Mouse (Mus musculus): Measurements from ENCODE around the gene Tsacc. TPM values are rescaled to one million over a fixed set of nuclear protein-coding genes. Genes with fewer than 3 reads are reported as not detected.
A peak's percentile ranks its signal among the peaks of the same experiment; 100 is the strongest.
"Not testable (repeated sequence)": the region's sequence is repeated elsewhere in the genome, so short reads cannot be mapped to it uniquely, and the experiment has no call there.

The Tsacc gene
- polyA plus RNA-seq, 1 experiment from 2014 or later, result 9.1 TPM

DNA sequence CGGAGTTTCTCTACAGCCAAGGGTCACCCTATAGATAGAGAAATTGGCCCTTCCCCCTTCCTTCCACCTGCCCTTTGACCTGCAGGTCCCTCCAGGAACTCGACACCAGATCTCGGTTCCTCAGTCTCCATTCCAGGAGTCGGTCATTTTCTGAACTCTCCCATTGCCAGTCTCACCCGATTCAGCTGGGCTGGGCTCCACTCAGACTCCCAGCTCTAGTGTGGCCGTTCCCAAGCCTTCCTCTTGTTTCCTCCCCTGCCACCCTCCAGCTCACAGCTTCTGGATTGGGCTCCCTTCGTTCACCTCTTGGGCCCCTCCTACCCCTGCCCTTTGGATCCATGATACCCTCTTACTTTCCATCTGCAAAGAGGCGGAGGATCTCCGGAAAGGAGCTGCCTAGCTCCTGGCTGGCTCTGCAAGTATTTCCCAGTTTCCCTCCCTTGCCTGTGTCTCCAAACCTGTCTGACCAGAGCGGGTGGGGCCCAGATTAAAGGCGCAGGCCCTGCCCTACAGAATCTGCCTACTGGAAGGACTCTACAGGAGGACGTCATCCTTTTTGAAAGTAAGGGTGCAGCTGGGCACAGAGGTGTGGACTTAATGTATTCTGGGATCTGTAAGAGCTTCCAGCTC lies 37.3 kb upstream of the Tsacc start:
- Histone ChIP-seq H3K4me1 (ENCODE audit: control insufficient read depth, insufficient read depth, low read length) (peaks cover 10% of the 10 kb centered on the region; the same call in 1 of the 2 replicates), H3K4me3 (ENCODE audit: low read depth, low read length) (no peak overlapping the region), H3K9ac (ENCODE audit: low read length) (no peak overlapping the region), H3K9me3 (ENCODE audit: control insufficient read depth, low read length) (no peaks in the 10 kb centered on the region), H3K27ac (ENCODE audit: low read depth, low read length) (no peak overlapping the region), H3K4me2 (ENCODE audit: low read depth) (no peak overlapping the region), H3K27me3 (ENCODE audit: control insufficient read depth, insufficient read depth, low read length) (no peaks in the 10 kb centered on the region), H3K36me3 (ENCODE audit: control insufficient read depth, insufficient read depth, low read length) (no peaks in the 10 kb centered on the region; the same call in 1 of the 2 replicates)
- no peak for ATAC-seq (ENCODE audit: insufficient read depth, low FRiP score, low TSS enrichment)
- 53% methylated on average over 12 of the region's 12 CpGs for WGBS
- DNase-seq (ENCODE audit: low spot score), result peak; percentile 8

DNA sequence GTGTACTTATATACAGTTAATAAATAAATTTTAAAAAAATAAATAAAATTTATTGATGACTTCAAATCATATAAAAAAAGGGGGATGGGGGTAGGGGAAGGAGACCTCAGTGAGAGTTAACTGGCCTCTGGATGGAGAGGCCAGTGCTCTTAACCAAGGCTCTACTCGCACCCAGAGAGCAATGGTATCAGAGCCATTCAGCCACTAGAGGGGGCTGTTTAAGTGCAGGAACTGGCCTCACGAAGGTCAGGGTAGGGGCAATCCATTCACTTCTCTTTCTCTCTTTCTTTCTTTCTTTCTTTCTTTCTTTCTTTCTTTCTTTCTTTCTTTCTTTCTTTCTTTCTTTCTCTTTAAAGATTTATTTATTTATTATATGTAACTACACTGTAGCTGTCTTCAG lies 34.5 kb upstream of the Tsacc start:
- no peaks in the 10 kb centered on the region for H3K9me3 ChIP-seq (ENCODE audit: control insufficient read depth, low read length)
- H3K9ac ChIP-seq (ENCODE audit: low read length), result no peak overlapping the region
- H3K4me1 ChIP-seq (ENCODE audit: control insufficient read depth, insufficient read depth, low read length), result peaks cover 7% of the 10 kb centered on the region; the same call in 1 of the 2 replicates
- ATAC-seq (ENCODE audit: insufficient read depth, low FRiP score, low TSS enrichment) (no peak), DNase-seq (ENCODE audit: low spot score) (no peak)
- no peak overlapping the region for H3K4me2 ChIP-seq (ENCODE audit: low read depth)
- H3K27ac ChIP-seq (ENCODE audit: low read depth, low read length), result no peak overlapping the region
- 25% methylated on average over 2 of the region's 2 CpGs for whole genome bisulfite sequencing
- no peak overlapping the region for H3K4me3 ChIP-seq (ENCODE audit: low read depth, low read length)
- no peaks in the 10 kb centered on the region; the same call in 1 of the 2 replicates for H3K36me3 ChIP-seq (ENCODE audit: control insufficient read depth, insufficient read depth, low read length)
- H3K27me3 ChIP-seq (ENCODE audit: control insufficient read depth, insufficient read depth, low read length), result no peaks in the 10 kb centered on the region

DNA sequence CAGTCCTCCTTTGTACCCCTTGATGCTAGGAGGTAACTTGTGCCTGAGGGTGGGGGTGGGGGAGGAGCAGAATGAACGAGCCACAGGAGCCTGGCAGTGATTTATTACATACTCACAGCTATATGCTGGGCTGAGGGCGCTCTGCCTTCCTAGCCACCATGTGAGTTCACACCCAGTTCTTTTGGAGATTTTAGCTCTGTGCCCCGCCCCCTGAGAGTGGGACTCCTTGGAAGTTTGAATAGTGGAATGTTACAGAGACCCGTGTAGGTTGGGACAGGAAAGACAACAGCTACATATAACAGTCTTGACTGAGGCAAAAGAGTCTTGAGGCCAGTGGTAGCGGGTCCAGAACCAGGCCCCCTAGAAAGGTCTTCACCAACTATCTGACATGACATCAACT lies 32.2 kb upstream of the Tsacc start:
- H3K4me1 ChIP-seq (ENCODE audit: control insufficient read depth, insufficient read depth, low read length), result peaks cover 7% of the 10 kb centered on the region; the same call in 1 of the 2 replicates
- no peak overlapping the region for H3K4me3 ChIP-seq (ENCODE audit: low read depth, low read length)
- ATAC-seq (ENCODE audit: insufficient read depth, low FRiP score, low TSS enrichment), result no peak
- no peak for DNase-seq (ENCODE audit: low spot score)
- 60% methylated on average over 5 of the region's 5 CpGs for WGBS
- H3K9ac ChIP-seq (ENCODE audit: low read length), result no peak overlapping the region
- H3K36me3 ChIP-seq (ENCODE audit: control insufficient read depth, insufficient read depth, low read length), result no peaks in the 10 kb centered on the region; the same call in 1 of the 2 replicates
- H3K27me3 ChIP-seq (ENCODE audit: control insufficient read depth, insufficient read depth, low read length), result no peaks in the 10 kb centered on the region
- H3K27ac ChIP-seq (ENCODE audit: low read depth, low read length), result no peak overlapping the region
- H3K4me2 ChIP-seq (ENCODE audit: low read depth), result no peak overlapping the region
- H3K9me3 ChIP-seq (ENCODE audit: control insufficient read depth, low read length), result no peaks in the 10 kb centered on the region

DNA sequence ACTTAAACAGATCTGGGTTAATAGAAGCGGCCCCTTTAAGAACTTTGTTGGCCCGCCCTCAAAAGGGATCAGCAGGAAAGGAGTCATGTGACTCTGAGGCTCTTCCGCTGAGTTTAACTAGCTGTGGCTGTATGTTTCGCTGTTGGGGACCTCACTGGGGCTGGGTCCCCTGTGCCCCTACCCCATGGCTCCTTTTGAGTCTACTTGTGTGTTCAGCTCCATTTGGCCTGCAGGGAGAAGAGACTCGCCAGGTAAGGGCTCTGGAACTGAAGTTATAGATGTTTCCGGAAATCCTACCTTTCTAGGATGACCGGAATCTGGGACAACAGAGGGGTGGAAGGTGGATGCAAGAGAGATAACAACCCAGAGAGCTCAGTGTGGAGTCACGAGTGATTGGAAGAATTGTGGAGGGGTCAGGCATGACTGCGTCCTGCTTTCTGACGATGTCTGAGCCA lies 28.2 kb upstream of the Tsacc start, which contains the start of gene Glmp:
Gene Glmp, plus strand, starts transcription at position 73 of the 455 bp plus-strand sequence.
- no peak within 1 kb of the TSS for H3K27ac ChIP-seq (ENCODE audit: low read depth, low read length)

DNA sequence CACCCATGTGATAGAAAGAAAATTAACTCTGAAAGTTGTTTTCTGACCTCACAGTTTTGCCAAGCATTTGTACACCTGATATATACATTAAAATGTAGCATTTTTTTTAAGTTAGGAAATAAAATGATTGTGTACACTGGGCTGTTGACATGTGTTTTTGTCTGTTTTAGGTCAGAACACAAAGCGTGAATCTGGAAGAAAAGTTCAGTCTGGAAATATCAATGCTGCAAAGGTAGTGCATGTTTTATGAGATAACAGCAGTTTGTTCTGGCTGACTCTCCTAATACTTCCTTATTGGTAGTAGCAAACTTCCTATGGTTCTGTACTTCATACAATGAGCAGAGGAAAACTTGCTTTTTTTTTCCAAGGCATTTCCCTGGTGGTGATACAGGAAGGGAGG lies 2.4 kb upstream of the Tsacc start:
- WGBS, result 91% methylated on average over 1 of the region's 1 CpGs
- no peak for DNase-seq (ENCODE audit: low spot score)
- H3K4me1 ChIP-seq (ENCODE audit: control insufficient read depth, insufficient read depth, low read length), result peaks cover 10% of the 10 kb centered on the region
- no peak overlapping the region for H3K9ac ChIP-seq (ENCODE audit: low read length)
- H3K4me3 ChIP-seq (ENCODE audit: low read depth, low read length), result no peak overlapping the region
- no peak overlapping the region for H3K27ac ChIP-seq (ENCODE audit: low read depth, low read length)
- H3K27me3 ChIP-seq (ENCODE audit: control insufficient read depth, insufficient read depth, low read length), result no peaks in the 10 kb centered on the region
- no peak overlapping the region for H3K4me2 ChIP-seq (ENCODE audit: low read depth)
- no peak for ATAC-seq (ENCODE audit: insufficient read depth, low FRiP score, low TSS enrichment)
- H3K36me3 ChIP-seq (ENCODE audit: control insufficient read depth, insufficient read depth, low read length), result peaks cover 24% of the 10 kb centered on the region
- H3K9me3 ChIP-seq (ENCODE audit: control insufficient read depth, low read length), result no peaks in the 10 kb centered on the region

More for the DNA sequence above, 28.2 kb upstream of the Tsacc start, which contains the start of gene Glmp:
- Histone ChIP-seq H3K9me3 (ENCODE audit: control insufficient read depth, low read length) (no peaks in the 10 kb centered on the region), H3K27me3 (ENCODE audit: control insufficient read depth, insufficient read depth, low read length) (no peaks in the 10 kb centered on the region), H3K4me1 (ENCODE audit: control insufficient read depth, insufficient read depth, low read length) (peaks cover 7% of the 10 kb centered on the region; the same call in 1 of the 2 replicates), H3K4me2 (ENCODE audit: low read depth) (peak within 1 kb of the TSS; percentile 76), H3K36me3 (ENCODE audit: control insufficient read depth, insufficient read depth, low read length) (peaks cover 23% of the 10 kb centered on the region), H3K9ac (ENCODE audit: low read length) (peak within 1 kb of the TSS; percentile 67), H3K4me3 (ENCODE audit: low read depth, low read length) (peak within 1 kb of the TSS; percentile 70)
- peak; percentile 56 for DNase-seq (ENCODE audit: low spot score)
- ATAC-seq (ENCODE audit: insufficient read depth, low FRiP score, low TSS enrichment), result 0 out of 2 replicates have a peak, but pooled peaks have one; percentile 68
- 3% methylated on average over 10 of the region's 10 CpGs for whole genome bisulfite sequencing

DNA sequence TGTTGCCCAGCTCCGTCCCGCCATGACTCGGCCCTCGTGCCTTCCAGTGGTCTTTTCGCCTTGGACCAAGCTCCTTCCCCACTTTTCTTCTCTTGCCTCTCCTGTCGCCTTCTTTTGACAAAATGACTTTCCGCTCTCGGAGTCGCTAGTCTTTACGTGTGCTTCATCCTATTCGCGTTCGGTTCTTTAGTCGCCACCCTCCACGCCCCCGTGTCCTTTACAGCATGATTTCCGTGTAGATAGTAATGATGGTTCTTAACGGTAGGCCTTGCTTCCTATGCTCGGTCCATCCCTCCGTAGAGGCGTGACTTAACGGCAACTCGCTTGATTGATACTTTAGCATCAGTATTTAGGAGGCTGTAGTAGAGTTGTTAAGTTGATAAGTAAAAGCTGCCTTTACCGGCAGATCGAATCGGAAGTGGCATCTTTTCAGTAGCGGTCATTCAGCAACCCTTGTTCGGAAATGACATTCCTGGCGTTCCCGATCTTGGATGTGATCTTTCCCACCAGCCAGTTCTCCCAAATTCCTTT lies 587 bp upstream of the Tsacc start:
- Histone ChIP-seq H3K4me2 (ENCODE audit: low read depth) (peak overlapping the region; percentile 79), H3K4me3 (ENCODE audit: low read depth, low read length) (peak overlapping the region; percentile 77), H3K4me1 (ENCODE audit: control insufficient read depth, insufficient read depth, low read length) (peaks cover 10% of the 10 kb centered on the region), H3K9ac (ENCODE audit: low read length) (peak overlapping the region; percentile 84), H3K36me3 (ENCODE audit: control insufficient read depth, insufficient read depth, low read length) (peaks cover 14% of the 10 kb centered on the region), H3K9me3 (ENCODE audit: control insufficient read depth, low read length) (no peaks in the 10 kb centered on the region), H3K27me3 (ENCODE audit: control insufficient read depth, insufficient read depth, low read length) (no peaks in the 10 kb centered on the region), H3K27ac (ENCODE audit: low read depth, low read length) (peak overlapping the region; percentile 85)
- under 1% methylated on average over 30 of the region's 30 CpGs for WGBS
- DNase-seq (ENCODE audit: low spot score), result no peak
- no peak for ATAC-seq (ENCODE audit: insufficient read depth, low FRiP score, low TSS enrichment)

DNA sequence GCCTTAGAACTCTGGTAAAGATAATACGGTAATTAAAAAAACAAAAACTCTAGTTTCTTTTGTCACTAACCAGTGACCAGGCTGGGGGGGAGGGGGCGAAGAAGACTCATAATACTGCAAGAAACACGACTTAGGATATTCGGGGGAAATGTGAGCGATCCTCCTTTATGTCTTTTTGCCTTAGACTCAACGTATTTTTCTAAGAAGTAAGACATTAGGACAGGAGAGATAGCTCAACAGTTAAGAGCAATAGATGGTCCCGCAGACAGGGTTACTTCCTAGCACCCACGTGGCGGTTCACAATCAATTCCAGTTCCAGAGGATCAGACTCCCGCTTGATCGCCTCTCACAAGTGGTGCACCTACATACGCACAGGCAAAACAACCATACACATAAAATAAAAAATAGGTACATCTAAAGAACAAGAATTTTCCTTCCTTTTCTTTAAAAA lies 664 bp downstream of the Tsacc start:
- peak overlapping the region; percentile 84 for H3K9ac ChIP-seq (ENCODE audit: low read length)
- no peaks in the 10 kb centered on the region for H3K9me3 ChIP-seq (ENCODE audit: control insufficient read depth, low read length)
- H3K36me3 ChIP-seq (ENCODE audit: control insufficient read depth, insufficient read depth, low read length), result peaks cover 12% of the 10 kb centered on the region
- peaks cover 10% of the 10 kb centered on the region for H3K4me1 ChIP-seq (ENCODE audit: control insufficient read depth, insufficient read depth, low read length)
- H3K4me3 ChIP-seq (ENCODE audit: low read depth, low read length), result peak overlapping the region; percentile 77
- peak overlapping the region; percentile 55 for H3K4me2 ChIP-seq (ENCODE audit: low read depth)
- ATAC-seq (ENCODE audit: insufficient read depth, low FRiP score, low TSS enrichment) (peak; percentile 51), DNase-seq (ENCODE audit: low spot score) (no peak)
- H3K27ac ChIP-seq (ENCODE audit: low read depth, low read length), result peak overlapping the region; percentile 34; the same call in 1 of the 2 replicates
- no peaks in the 10 kb centered on the region for H3K27me3 ChIP-seq (ENCODE audit: control insufficient read depth, insufficient read depth, low read length)
- under 1% methylated on average over 12 of the region's 12 CpGs for WGBS

DNA sequence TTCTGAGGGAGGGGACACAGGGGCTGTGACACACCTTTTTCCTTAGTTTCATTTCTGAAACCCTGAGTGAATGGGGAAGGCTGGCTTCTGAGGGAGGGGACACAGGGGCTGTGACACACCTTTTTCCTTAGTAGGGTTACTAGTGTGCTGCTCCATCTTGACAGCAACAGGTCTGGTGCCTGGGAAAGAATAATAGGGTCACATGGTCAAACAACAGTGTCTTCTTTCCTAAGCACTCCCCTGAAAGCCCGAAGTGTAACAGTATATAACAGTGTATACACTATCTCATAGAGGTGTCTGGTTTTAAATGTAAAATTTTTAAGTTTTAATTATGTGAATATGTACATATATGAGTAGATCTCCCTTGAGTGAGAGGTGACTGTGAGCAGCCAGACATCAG lies 1.5 kb downstream of the Tsacc start:
- Histone ChIP-seq H3K4me2 (ENCODE audit: low read depth) (peak overlapping the region; percentile 55; the same call in 1 of the 2 replicates), H3K9ac (ENCODE audit: low read length) (peak overlapping the region; percentile 84; the same call in 1 of the 2 replicates), H3K4me1 (ENCODE audit: control insufficient read depth, insufficient read depth, low read length) (peaks cover 10% of the 10 kb centered on the region)
- WGBS, result 75% methylated on average over 1 of the region's 1 CpGs
- not testable (repeated sequence) for H3K36me3 ChIP-seq (ENCODE audit: control insufficient read depth, insufficient read depth, low read length); H3K27me3 ChIP-seq (ENCODE audit: control insufficient read depth, insufficient read depth, low read length); H3K9me3 ChIP-seq (ENCODE audit: control insufficient read depth, low read length); H3K4me3 ChIP-seq (ENCODE audit: low read depth, low read length); DNase-seq (ENCODE audit: low spot score); H3K27ac ChIP-seq (ENCODE audit: low read depth, low read length); ATAC-seq (ENCODE audit: insufficient read depth, low FRiP score, low TSS enrichment)
